Mouse (Mus musculus) CD4-positive, CD25-positive, alpha-beta regulatory T cell, adult 2 months (primary cell): ENCODE measurements around the gene Erc1.
"Not testable (repeated sequence)": the region's sequence is repeated elsewhere in the genome, so short reads cannot be mapped to it uniquely, and the experiment has no call there.

ENCODE experiments used
- DNase-seq: peaks from one replicate; pipeline ENCODE4 v3.0.0-alpha.2; 2012; ENCODE audit warnings: low read depth, low spot score

Gene Erc1

GRCm38 (mm10) chr6:119712486-119712885 is 135.5 kb downstream of the Erc1 start:
- no peak for DNase-seq

GRCm38 (mm10) chr6:119711649-119712305 is 136.2 kb downstream of the Erc1 start:
- peak; percentile 8 for DNase-seq

GRCm38 (mm10) chr6:119709552-119709951 is 138.4 kb downstream of the Erc1 start:
- DNase-seq = peak; percentile 27

- no peak for DNase-seq
Measured at GRCm38 (mm10) chr6:119707911-119708310, 140.1 kb downstream of the Erc1 start.

GRCm38 (mm10) chr6:119704899-119705298 is 143.1 kb downstream of the Erc1 start:
- no peak for DNase-seq

- DNase-seq = no peak
Measured at GRCm38 (mm10) chr6:119692754-119693153, 155.2 kb downstream of the Erc1 start.

- DNase-seq = no peak
Measured at GRCm38 (mm10) chr6:119686470-119686869, 161.5 kb downstream of the Erc1 start.

GRCm38 (mm10) chr6:119680746-119681145 is 167.2 kb downstream of the Erc1 start:
- no peak for DNase-seq

GRCm38 (mm10) chr6:119674811-119675209 is 173.2 kb downstream of the Erc1 start:
- DNase-seq = no peak

GRCm38 (mm10) chr6:119674201-119674810 is 173.7 kb downstream of the Erc1 start:
- DNase-seq = no peak

GRCm38 (mm10) chr6:119669746-119670145 is 178.2 kb downstream of the Erc1 start:
- no peak for DNase-seq

- DNase-seq = peak; percentile 64
Measured at GRCm38 (mm10) chr6:119662936-119663335, 185.0 kb downstream of the Erc1 start.

GRCm38 (mm10) chr6:119661081-119661493 is 186.9 kb downstream of the Erc1 start:
- DNase-seq = no peak

GRCm38 (mm10) chr6:119658441-119658840 is 189.5 kb downstream of the Erc1 start:
- no peak for DNase-seq

GRCm38 (mm10) chr6:119657418-119658178 is 190.4 kb downstream of the Erc1 start:
- no peak for DNase-seq

GRCm38 (mm10) chr6:119654777-119655176 is 193.2 kb downstream of the Erc1 start:
- DNase-seq = not testable (repeated sequence)

- no peak for DNase-seq
Measured at GRCm38 (mm10) chr6:119643880-119644460, 204.0 kb downstream of the Erc1 start.

GRCm38 (mm10) chr6:119643178-119643728 is 204.7 kb downstream of the Erc1 start:
- no peak for DNase-seq

GRCm38 (mm10) chr6:119642718-119643117 is 205.2 kb downstream of the Erc1 start:
- no peak for DNase-seq

GRCm38 (mm10) chr6:119635629-119636028 is 212.3 kb downstream of the Erc1 start:
- peak; percentile 51 for DNase-seq

GRCm38 (mm10) chr6:119630622-119631021 is 217.3 kb downstream of the Erc1 start:
- DNase-seq = no peak

- DNase-seq = no peak
Measured at GRCm38 (mm10) chr6:119601379-119601778, 246.6 kb downstream of the Erc1 start.
